Mouse (Mus musculus) ZHBTc4 (cell line): ENCODE results near the gene Gm20867.
"Not testable (repeated sequence)": the region's sequence is repeated elsewhere in the genome, so short reads cannot be mapped to it uniquely, and the experiment has no call there.

Source experiments
- DNase-seq: peaks from one replicate; pipeline ENCODE4 v3.0.0-alpha.2; 2011; ENCODE audit warnings: low read depth, low spot score

Gm20867 gene

GRCm38 (mm10) chrY:77963104-77963503 is at the start of gene Gm20867:
TSS of gene Gm20867 (minus strand) at chrY:77963204.
- DNase-seq: not testable (repeated sequence)
